Mouse (Mus musculus) forebrain, postnatal 0 days (tissue): ENCODE results near the gene Rapgef2. TPM values are rescaled to one million over a fixed set of nuclear protein-coding genes. Genes with fewer than 3 reads are reported as not detected.

Experiments used
- ATAC-seq: fragments of 200-750 bp; cut with Nextera tagmentation; 2 replicates; pipeline ENCODE4 v1.8.0; 2017; ENCODE audit warnings: mild to moderate bottlenecking, moderate library complexity
- DNase-seq: peaks from one replicate; pipeline ENCODE4 v3.0.0-alpha.2; 2015
- H3K27ac ChIP-seq: fragments of 300-500 bp; sonication (generic); 2 replicates; pipeline ENCODE4 v1.5.1; 2014; ENCODE audit warnings: low read depth, mild to moderate bottlenecking, antibody characterized with exemption, low read length, moderate library complexity, mixed read lengths
- H3K27me3 ChIP-seq: fragments of 300-500 bp; sonication (generic); 2 replicates; pipeline ENCODE4 v1.6.1; 2014; ENCODE audit warnings: mild to moderate bottlenecking, low read length, mixed read lengths; ENCODE audit not compliant: insufficient read depth
- H3K36me3 ChIP-seq: fragments of 300-500 bp; sonication (generic); 2 replicates; pipeline ENCODE4 v1.6.1; 2014; ENCODE audit warnings: mild to moderate bottlenecking, moderate library complexity; ENCODE audit not compliant: insufficient read depth
- H3K4me1 ChIP-seq: fragments of 300-500 bp; sonication (generic); 2 replicates; pipeline ENCODE4 v1.6.1; 2014; ENCODE audit warnings: antibody characterized with exemption; ENCODE audit not compliant: insufficient read depth
- H3K4me2 ChIP-seq: fragments of 300-500 bp; sonication (generic); 2 replicates; pipeline ENCODE4 v1.6.1; 2014; ENCODE audit warnings: low read depth, mild to moderate bottlenecking, moderate library complexity
- H3K4me3 ChIP-seq: fragments of 300-500 bp; sonication (generic); 2 replicates; pipeline ENCODE4 v1.5.1; 2014; ENCODE audit warnings: low read depth, low read length, mixed read lengths
- H3K9ac ChIP-seq: fragments of 300-500 bp; sonication (generic); 2 replicates; pipeline ENCODE4 v1.6.1; 2014; ENCODE audit warnings: mild to moderate bottlenecking
- H3K9me3 ChIP-seq: fragments of 300-500 bp; sonication (generic); 2 replicates; pipeline ENCODE4 v1.6.1; 2016; ENCODE audit warnings: low read length
- CTCF ChIP-seq: sonication (generic); IDR thresholded peaks from 2 replicates; pipeline ENCODE4 v1.5.1; 2016; ENCODE audit warnings: antibody characterized with exemption, control low read depth, low read depth
- WGBS: fragments of 180-500 bp; shearing (Covaris S2); extraction: QIAGEN DNeasy Blood & Tissue Kit; methylation state at CpG from one replicate; pipeline ENCODE4 v1.1.7; 2014; 5-methylcytosine and 5-hydroxymethylcytosine counted together
- polyA plus RNA-seq: library from polyadenylated mRNA; unstranded; fragments of >200 nt; fragmentation: Nextera tagmentation; extraction: Ambion mirVana; gene quantifications from 2 replicates; pipeline ENCODE4 v1.2.1, GENCODE M21; 2015
- total RNA-seq: library from RNA; depleted of rRNA; stranded (reverse); fragments of >200 nt; gene quantifications from 2 replicates; pipeline ENCODE4 v1.2.3, GENCODE M21; 2014

Gene Rapgef2
- total and polyA plus RNA-seq, 2 experiments from 2014 or later = 8.9 to 61.5 TPM

DNA sequence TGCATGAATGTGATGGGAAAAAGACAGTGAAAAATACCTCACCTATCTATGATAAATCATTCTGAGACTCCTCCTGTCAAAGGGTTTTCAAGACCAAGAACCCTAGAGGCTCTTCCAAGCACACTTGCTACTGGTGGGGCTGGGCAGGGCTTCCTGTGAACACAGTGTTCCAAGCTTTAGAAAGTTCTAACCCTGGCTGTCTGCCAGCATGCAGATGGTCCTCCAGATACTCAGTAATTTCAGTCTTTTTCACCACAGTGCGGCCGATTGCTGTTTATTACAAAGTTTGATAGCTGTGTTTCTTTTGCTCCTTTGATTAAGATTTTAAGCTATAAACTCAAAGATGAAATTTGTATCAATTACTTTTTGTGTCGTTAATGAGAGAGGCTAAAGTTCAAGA is 83.1 kb downstream of the Rapgef2 start:
- Histone ChIP-seq H3K27ac (no peak overlapping the region), H3K4me1 (peaks cover 5% of the 10 kb centered on the region; the same call in 1 of the 2 replicates), H3K9ac (no peak overlapping the region), H3K27me3 (no peaks in the 10 kb centered on the region), H3K9me3 (no peaks in the 10 kb centered on the region), H3K36me3 (no peaks in the 10 kb centered on the region), H3K4me3 (no peak overlapping the region), H3K4me2 (no peak overlapping the region)
- peak; percentile 61 for DNase-seq
- TF ChIP-seq CTCF = no peak
- ATAC-seq = no peak
- WGBS = 27% methylated on average over 3 of the region's 3 CpGs

DNA sequence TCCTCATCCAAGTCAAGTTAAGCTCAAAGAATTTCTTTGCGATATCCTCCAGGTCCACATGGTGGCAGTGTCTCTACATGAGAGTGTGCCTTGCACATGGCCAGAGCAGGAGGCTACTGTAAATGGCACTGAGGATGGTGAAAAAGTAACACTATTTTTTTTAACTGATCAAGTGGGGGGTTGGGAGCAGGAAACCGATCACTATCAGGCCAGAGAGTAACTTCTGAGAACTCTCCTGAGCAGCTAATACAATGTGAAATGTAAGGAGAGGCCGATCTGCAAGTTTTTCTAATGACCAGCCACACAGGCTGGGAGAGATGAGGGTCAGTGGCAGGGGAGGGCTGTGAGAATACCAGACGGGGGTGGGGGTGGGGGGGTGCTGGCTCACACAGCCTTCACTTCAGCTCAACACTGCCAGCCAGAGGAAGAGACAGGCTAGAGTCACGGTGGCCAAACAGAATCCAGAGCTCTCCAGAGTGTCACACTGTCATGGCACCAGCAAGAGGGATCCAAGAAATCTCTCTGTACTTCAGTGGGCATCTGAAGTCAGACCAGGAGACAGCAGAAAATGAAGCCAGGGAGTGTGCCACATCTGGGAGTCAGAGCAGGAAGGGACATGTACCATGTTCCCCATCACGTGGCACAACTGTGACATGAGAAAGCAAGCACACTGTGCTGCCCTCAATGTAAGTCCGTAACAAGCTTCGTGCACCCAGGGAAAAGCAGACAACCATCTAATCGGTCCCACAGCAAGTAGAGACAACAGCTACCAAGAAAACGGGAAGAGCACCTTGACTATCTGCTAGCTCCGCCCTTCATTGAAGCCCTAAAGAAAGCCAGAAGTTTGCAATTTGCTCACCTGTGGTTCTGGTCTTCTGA is 83.8 kb downstream of the Rapgef2 start:
- Histone ChIP-seq H3K4me1 (peaks cover 5% of the 10 kb centered on the region; the same call in 1 of the 2 replicates), H3K27me3 (no peaks in the 10 kb centered on the region), H3K9ac (no peak overlapping the region), H3K36me3 (no peaks in the 10 kb centered on the region), H3K27ac (no peak overlapping the region), H3K4me2 (no peak overlapping the region), H3K9me3 (no peaks in the 10 kb centered on the region), H3K4me3 (no peak overlapping the region)
- peak; percentile 85 for DNase-seq
- TF ChIP-seq CTCF = peak; percentile 95
- WGBS = 42% methylated on average over 11 of the region's 11 CpGs
- peak; percentile 81 for ATAC-seq

DNA sequence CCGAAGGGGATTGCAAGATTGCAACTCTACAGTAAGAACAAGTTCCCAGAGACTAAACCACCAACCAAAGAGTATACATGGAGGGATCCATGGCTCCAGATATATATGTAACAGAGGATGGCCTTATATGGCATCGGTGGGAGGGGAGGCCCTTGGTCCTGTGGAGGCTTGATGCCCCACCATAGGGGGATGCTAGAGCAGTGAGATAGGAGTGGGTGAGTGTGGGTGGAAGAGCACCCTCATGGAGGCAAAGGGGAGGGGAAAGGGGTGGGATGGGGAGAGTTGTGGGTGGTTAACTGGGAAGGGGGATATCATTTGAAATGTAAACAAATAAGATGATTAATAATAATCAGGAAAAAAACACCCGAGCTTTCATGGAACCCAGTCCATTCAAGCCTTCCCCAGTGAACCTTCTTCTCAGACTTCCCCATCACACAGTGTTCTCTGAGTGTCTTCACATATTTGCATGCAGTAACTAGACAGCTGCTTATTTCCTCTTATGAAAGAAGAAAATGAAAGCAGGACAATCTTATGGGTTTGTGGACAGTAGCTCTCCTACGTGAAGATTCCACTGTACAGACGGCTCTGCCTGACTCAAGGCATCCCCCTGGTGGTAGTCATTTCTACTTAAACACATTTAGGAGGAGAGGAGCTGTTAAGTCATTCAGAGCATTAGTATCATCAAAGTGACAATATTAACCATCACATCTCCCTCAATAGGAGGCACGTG is 89.4 kb downstream of the Rapgef2 start:
- peak; percentile 81 for DNase-seq
- H3K27ac ChIP-seq = no peak overlapping the region
- peaks cover 10% of the 10 kb centered on the region; the same call in 1 of the 2 replicates for H3K4me1 ChIP-seq
- no peaks in the 10 kb centered on the region for H3K27me3 ChIP-seq
- peak; percentile 90 for TF ChIP-seq CTCF
- ATAC-seq = peak; percentile 77
- no peak overlapping the region for H3K4me3 ChIP-seq
- H3K9ac ChIP-seq = no peak overlapping the region
- no peak overlapping the region for H3K4me2 ChIP-seq
- 54% methylated on average over 6 of the region's 6 CpGs for WGBS
- no peaks in the 10 kb centered on the region for H3K36me3 ChIP-seq
- H3K9me3 ChIP-seq = no peaks in the 10 kb centered on the region

DNA sequence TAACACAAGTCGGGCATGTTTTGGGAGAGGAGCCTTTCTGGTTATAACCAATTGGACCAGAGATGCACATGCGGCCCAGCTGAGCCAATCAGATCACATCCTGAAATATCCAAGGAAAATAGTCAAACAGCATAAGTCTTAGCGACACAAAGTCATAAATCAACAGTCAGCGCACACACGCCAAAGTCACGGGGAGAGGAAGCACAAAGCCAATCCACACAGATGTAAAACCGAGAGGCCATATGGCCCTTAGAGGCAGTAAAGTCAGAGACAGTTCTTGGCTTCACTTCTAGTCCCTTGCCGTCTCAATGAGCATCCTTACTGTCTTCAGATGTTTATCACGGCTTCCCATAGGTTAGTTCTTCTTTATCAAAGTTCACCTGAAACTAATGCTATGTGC is 91.0 kb downstream of the Rapgef2 start:
- H3K4me1 ChIP-seq = peaks cover 10% of the 10 kb centered on the region; the same call in 1 of the 2 replicates
- DNase-seq = peak; percentile 36
- 76% methylated on average over 9 of the region's 9 CpGs for WGBS

DNA sequence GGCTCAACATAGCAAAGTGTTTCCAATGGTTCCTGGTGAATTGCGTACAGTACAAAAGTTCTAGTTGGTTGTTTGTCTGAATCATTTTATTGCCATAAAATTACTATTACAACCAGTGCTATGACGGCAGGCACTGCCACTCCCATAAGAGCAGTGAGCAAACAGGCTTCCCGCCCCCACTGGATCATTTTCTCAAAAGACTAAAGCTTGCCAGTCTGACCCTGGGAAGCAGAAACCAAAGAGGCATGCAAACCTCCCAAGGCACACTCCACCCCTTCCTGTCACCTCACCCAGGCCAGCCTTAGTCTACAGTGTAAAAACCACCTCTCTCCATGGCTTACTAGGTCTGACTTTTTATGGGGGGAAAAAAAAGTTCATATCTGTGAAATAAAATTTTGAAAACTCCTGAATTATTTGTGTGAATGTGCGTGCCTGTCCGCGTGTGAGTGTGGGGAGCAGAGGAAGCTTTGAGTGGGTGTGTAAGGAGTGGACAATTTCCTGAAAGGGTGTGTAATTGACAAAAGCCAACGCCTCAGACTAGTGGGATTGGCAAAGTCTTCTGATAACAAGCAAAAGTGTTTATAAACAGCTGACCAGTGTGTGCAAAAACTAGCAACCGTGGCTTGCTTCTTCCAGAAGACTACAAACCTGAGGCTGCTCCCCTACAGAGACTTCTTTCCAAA is 92.1 kb downstream of the Rapgef2 start:
- H3K9me3 ChIP-seq = no peaks in the 10 kb centered on the region
- DNase-seq (no peak), ATAC-seq (no peak)
- WGBS = 87% methylated on average over 8 of the region's 8 CpGs
- H3K27me3 ChIP-seq = no peaks in the 10 kb centered on the region
- no peaks in the 10 kb centered on the region for H3K36me3 ChIP-seq
- no peak overlapping the region for H3K27ac ChIP-seq
- no peak overlapping the region for H3K4me3 ChIP-seq
- H3K4me2 ChIP-seq = no peak overlapping the region
- TF ChIP-seq CTCF = no peak
- H3K9ac ChIP-seq = no peak overlapping the region
- peaks cover 10% of the 10 kb centered on the region; the same call in 1 of the 2 replicates for H3K4me1 ChIP-seq

More for the DNA sequence above, 91.0 kb downstream of the Rapgef2 start:
- Histone ChIP-seq H3K4me3 (no peak overlapping the region), H3K4me2 (no peak overlapping the region), H3K9ac (no peak overlapping the region), H3K27me3 (no peaks in the 10 kb centered on the region), H3K27ac (no peak overlapping the region), H3K9me3 (no peaks in the 10 kb centered on the region), H3K36me3 (no peaks in the 10 kb centered on the region)
- TF ChIP-seq CTCF = no peak
- ATAC-seq = peak; percentile 32

DNA sequence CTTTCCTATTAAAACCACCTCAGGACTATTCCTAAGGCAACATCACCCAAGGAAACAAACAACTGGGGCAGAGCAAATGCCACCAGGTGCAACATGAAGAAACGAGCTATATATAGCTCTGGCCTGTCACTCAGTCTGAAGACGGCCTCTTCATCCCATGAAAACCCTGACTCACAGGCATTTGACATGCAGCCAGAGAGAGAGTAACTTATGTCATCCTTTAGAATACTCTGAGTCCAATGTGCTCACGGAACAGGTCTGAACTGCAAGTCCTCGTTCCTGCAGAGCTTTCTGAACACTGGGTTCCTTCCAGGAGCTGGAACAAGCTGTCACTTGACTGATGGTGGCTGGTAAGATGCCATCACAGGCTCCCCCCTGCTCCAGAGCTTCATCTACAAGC is 93.3 kb downstream of the Rapgef2 start:
- 0 out of 2 replicates have a peak overlapping the region, but pooled peaks have one; percentile 3 for H3K27ac ChIP-seq
- TF ChIP-seq CTCF = no peak

More for the DNA sequence above, 93.3 kb downstream of the Rapgef2 start:
- WGBS = 28% methylated on average over 4 of the region's 4 CpGs
- H3K4me1 ChIP-seq = peaks cover 10% of the 10 kb centered on the region; the same call in 1 of the 2 replicates
- H3K4me2 ChIP-seq = no peak overlapping the region
- no peak overlapping the region for H3K4me3 ChIP-seq
- no peaks in the 10 kb centered on the region for H3K27me3 ChIP-seq
- peak; percentile 43 for DNase-seq
- H3K36me3 ChIP-seq = no peaks in the 10 kb centered on the region
- H3K9me3 ChIP-seq = no peaks in the 10 kb centered on the region
- ATAC-seq = peak; percentile 28
- no peak overlapping the region for H3K9ac ChIP-seq
